Mouse (Mus musculus) left cerebral cortex, adult 18-20 months (tissue): ENCODE data around the gene Add3. TPM values are rescaled to one million over a fixed set of nuclear protein-coding genes. Genes with fewer than 3 reads are reported as not detected.

Experiments
- DNase-seq, 2 experiments: peaks; one replicate each; pipeline ENCODE4 v3.0.0; 2021 to 2022; ENCODE audit warnings: low spot score in 2 of 2, mixed read lengths in 1 of 2
- total RNA-seq, 2 experiments: library from RNA; stranded (reverse); gene quantifications; 2 replicates each; pipeline ENCODE4 v1.2.3; 2021

The Add3 gene
- total RNA-seq, 2 experiments from 2014 or later, result 82.9 to 85.7 TPM

DNA sequence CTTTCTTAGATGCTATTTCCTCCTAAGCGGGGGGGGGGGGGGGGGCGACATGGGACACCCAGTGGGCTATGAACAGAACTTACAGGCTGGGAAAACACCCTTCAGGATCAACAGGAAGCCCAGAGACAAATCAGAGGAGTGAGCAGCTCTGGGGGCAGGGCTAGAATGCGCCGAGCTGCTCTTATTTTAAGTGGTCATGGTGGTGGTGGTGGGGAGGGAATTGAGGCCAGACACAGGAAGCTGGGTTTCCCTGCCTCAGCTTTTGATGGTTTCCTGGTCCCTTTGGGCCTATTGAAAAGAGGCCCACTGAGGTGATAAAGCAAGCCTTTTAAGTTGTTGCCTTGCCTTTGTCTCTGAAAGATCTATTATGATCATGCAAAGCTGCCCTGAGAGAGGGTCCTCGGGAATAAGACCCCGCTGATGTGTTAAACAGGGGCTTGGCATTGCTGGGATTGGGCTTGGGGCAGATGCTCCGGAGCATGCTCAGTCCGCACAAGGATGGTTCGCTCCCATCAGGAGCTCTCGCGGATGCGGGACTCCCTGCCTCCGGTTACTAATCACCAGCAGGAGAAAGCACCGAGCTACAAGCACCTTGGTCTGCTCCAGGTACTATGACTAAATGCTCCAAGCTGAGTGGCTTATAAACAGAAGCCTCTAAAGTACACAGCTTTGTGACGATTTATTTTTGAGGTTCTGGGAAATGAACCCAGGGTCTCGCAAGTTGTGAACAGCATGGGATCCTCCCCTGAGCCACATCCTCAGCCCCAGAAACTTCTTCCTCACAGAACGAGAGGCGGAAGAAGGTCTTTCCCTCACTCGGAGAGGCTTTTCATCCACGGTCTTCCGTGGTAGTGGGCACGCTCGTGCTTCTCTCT lies 123.9 kb downstream of the Add3 start:
- no peak for DNase-seq

DNA sequence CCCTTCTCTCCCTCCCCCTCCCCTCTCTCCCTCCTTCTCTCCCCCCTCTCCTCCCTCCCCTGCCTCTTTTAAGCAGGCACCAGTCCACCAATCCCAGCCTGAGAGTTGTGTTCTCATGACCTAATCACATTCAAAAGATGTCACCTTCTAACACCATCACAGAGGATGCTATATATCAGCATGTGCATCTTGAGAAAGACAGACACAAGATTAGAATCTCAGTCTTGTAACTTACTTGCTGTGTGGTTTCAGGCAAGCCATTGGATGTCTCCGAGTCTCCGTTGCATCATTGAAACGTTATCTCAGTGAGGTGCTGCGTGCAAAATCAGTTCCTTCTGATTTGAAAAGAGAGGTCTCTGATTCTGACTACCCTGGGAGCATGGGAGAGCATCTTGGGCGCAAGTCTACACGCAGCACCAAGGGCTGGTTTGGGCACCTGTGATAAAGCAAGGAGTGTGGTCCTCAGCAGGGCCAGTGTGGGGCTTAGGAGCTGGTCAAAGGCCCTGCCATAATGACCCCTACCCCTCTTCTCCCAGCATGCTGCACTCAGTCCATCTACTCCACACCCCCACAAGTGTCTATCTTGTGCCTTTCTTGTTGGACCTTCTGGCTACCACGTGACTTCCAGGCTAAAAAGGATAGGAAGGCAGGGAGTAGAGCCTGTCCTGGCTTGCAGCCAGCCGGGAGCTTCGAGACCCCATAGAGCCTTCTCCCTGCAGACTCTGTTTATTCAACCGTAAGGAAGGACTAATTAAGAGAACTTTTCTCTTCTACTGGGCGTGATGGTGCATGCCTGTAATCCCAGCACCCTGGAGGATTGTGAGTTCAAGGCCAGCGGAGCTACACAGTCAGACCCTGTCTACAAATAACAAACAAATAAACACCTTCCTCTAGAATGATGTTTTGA lies 124.8 kb downstream of the Add3 start:
- no peak for DNase-seq

DNA sequence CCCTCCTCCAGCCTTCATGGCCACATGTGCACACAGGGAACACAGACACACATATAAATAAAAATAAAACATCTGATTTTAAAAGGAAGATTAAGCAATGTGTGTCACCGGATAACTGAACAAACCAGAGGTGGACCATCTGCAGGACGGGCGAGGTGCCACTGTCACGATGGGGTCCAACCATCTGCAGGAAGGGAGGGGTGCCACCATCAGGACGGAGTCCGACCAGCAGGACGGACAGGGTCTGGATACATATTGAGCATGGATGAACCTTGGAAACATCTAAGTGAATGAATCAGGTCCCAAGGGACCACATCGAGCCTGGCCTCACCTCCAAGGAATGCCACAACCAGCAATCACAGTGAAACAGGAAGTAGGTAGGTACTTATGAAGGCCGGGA lies 127.1 kb downstream of the Add3 start:
- no peak for DNase-seq

DNA sequence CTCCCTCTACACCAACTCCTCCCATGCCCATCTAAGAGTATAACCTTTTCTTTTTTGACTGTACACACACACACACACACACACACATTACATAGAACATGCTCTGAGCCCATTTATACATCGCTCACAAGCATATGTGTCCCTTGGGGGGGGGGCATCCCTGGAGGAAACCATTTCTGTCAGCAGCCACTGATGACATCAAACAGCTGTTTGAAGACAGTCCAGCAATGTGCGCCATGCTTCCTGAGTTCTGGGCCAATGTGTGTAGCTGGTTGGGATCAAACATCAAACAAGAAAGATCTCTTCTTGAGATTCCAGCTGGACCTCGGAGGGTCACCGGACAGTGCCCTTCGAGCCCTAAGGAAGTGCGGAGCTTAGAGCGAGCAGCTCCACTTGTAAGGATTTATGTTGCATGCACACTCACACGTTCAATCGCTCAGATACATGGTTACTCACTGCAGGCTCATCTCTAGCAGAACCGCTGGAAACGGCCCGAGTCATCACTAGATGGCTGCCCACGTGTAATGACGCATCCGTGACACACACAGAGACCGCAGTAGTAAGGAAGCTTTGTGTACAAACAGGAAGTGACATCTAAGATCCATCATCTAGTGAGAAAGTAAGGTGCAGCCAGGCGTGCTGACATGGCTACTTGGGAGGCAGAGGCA lies 132.9 kb downstream of the Add3 start:
- DNase-seq, result no peak

DNA sequence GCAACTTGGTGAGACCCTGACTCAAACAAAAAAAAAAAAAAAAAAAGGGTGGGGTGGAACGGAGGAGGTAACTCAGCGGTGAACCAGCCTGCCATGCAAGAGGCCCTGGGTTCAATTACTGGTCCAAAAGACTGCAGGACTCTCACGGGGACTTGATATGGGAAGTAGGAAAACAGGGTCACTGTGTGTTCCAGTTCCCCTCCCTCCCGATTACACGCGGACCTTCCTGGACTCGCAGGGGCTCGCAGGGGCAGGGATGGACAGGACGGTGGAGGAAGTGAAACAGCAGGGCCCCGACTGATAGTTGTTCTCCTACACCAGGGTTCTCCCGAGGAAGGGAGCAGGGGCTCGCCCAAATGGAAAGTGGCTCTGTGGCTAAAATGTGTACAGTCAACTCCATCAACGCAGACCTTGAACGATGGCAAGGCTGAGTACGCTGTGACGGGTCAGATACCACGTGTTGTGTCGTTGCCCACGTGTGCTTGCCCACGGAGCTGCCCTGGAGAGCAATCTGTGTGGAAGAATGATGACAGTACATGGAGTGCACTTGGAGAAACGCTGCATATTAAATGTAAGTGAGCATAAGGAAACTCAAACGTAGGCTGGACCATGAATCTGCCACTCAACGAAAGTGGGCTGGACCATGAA lies 133.7 kb downstream of the Add3 start:
- DNase-seq, result no peak

DNA sequence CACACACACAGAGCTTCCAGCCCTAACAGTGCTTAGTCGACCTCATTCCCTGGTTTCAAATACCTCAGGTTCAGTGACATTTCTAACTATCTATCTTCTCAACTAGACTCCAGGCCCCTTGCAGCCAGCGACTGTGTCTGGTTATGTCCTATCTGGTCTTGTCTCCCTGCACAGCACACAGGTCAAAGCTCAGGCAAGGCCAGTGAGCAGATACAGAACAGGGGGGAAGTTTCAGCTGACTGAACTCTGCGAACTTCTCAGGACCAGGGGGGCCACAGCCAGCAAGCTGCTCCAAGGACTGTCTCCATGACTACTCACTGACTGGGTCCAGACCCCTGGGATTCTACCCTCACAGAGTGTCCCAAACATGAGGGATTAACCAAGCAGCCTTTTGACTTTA lies 135.0 kb downstream of the Add3 start:
- no peak for DNase-seq

DNA sequence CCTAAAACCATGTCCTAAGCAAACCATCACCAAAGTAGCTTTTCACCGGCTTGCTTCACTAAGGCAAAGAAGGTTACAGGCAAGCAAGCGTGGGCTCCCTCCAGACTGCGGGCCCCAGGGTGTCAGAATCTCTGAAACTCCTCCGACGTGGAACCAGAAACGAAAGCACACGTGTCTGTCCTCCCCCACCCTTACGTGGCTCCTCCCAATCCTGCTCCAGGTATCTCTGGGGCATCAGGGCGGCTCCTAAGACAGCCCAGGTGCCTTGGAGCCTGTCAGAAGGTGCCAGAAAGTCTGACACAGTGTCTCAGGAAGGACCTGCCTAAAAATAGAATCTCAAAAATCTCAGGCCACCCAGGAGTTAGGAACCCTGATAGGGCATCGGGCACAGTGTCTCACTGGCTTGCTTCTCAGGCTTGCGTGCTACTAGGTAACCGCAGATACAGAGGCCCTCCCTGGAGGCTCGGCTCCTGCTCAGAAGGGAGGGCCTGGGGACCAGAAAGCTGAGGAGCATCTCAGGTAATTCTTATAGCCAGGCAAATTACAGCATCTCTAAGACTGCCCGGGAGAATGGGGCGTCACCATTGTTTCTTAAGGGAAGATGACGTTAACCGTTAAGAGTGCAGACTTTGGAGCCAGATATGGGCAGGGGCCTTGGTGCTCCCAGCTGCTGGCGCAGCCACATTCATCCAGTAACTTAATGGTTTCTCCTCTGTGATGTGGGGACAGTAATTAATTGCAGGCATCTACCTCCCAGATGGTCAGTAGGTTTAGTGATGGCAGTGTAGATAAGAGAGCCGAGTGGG lies 136.9 kb downstream of the Add3 start:
- no peak for DNase-seq

DNA sequence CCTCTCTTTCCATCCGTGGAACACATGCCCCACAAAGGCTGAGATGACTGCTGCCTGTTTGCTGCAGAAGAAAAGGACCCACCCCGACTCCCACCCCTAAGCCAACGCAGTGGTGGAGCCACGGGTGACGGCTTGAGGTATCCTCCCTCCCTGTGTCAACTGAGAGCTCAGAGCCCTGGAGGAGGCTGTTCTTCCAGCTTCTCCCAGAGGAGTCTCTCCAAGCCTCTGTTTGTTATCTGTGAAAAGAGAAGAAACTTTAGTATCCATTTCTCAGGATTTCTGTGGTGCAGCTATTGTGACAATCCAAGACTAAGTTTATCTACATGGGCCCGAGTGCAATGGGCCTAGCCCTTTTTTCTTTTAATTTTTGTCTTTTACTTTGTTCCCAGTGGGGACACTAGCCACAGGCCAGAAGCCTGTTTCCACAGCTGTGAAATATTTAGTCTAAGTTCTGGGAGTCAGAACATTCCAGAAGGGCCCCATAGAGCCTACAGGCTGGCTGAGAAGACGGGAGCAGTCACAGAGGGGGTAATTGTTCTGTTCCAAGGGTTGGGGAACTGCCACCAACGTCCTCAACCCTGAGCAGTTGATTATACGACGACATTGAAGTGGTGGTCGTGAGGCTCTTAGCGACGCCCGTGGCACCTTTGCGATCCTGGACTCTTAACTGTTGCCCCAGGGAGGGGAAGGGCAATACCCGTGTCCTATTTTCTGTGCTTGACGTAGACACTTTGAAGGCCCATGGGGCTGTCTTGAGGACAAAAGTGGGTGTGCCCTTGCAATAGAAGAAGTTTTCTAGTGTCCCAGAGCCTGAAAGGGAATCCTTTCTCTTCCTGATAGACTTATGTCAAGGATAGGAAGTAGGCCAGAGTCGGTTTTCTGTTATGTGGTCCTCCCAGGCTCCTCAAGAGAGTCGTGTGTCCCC lies 138.5 kb downstream of the Add3 start:
- no peak for DNase-seq

DNA sequence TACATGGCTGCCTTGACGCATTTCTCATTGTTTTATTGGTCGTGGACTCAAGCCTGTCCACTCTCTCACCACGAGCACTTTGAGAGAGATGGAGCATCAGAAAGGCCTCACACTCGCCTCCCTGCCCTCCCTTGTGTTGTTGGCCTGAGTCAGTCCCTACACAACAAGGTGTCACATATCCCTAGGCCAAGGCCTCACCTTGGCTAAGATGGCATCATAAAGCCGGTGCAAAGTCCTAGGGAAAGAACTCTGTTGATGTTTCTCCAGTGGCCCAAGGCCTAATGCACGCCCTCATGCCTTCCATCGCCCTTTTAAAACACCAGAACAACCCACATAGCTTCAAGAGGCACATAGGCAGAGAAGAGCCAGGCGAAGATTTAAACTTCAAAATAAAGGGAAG lies 140.0 kb downstream of the Add3 start:
- DNase-seq, result no peak

DNA sequence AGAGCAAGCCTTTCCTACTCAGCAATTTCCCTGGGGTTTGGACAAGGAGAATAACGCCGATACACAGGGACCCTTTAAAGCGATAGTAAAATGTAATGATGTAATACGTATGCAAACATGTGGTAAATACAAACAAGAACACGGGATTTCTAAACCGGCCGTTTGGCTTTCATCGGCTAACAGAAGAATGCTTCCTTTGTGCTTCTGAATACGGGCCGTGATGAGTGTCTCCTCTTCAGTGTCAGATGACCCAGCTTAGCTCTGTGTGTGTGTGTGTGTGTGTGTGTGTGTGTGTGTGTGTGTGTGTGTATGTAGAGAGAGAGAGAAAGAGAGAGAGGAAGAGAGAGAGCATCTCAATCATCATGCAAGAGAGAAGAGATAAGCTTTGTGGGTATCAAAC lies 142.3 kb downstream of the Add3 start:
- DNase-seq, result no peak

DNA sequence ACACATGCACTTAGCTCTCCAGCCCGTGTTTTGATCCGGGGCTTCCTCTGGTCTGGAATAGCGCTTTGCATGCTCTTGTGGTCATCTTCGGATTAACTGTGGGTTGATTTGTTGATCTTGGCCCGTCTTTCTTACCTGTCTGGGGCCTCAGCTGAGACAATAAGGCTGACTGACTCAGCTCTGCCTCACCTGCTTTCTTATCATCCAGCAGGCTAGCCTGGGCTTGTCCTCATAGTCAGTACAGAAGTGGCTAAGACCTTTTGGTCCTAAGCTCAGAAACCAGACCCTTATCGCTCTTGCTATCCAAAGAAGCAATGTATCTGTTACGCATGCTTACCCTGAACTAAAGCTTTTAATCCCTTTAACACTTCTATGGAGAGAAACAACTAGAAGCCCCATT lies 143.5 kb downstream of the Add3 start:
- DNase-seq, result no peak

DNA sequence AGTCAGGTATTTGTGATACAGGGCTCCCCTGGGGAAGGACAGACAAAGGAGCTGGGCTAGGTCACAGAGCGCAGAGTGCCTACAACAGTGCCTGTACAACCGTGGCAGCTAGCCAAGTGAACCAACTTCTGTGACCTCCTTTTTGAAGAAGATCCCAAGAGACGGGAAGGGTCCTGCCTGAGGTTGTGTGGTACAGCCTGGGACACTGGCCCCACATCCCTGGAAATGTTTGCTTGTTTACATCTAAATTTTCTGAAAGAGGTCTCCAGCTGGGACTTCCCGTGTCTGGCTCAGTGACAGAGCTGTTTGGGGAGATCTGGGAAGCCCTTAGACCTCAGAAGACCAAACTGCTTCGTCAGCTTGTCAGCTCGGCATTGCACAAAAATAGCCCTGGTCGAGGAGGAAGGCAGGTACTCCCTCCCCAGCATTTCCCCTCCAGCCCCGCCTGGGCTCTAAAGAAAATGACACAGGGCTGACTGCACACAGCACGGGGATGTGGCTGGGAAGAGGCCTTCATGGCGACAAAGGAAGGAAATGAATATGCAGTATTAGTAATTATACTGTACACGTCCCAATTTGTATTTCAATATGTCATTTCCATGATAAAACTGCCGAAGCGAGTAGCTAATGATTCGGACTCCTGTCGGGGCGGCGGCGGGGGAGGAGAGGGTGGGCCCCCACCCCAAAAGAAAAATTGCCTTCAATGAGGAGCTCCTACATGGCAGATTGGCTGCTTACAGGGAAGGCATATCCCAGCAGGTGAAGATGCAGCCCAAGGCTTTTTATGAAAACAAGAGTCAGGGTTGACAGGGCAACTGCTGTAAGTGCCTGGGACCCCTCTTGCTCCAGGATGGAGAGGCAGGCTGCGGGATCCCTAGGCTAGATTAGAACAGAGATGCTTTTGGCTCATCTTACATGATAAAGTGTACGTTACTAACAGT lies 144.3 kb downstream of the Add3 start:
- no peak for DNase-seq

DNA sequence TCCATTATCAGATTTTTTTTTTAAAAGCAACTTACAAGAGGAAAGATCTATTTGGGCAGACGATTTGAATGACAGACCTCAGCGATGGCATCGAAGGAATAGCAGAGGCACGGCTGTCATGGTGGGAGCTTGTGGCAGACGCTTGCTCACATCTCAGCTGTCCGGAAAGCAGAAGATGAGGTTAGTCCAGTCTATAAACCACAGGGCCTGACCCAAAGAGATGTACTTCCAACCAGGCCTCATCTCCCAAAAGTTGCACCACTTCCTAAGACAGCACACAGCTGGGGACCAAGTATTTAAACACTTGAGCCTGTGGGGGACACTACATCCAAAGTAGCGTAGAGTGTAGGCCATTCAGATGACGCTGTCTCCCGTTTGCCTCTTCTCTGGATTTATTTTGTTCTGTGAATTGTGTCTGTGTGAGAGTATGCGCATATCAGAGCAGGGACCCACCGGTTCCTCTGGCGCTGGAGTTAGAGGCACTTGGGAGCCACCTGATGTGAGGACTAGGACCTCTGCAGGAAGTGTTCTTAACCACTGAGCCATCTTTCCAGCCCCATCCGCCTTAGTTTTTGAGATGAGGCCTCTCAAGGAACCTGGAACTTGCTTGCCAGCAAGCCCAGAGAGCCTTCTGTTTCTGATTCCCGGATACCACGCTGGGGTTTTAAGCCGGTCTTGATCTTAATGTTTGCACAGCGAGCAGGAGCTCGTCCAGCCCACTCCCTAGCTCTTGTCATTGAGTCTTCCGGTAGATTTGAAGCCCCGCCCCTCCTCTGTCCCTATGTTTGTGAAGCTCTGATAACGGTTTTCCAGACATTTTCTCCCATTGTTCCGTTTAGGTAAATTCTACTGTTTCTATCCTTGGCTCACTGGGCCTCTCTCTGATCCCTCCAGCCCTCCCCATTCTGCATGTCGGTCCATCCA lies 156.3 kb downstream of the Add3 start:
- no peak for DNase-seq
